Mouse (Mus musculus) hindbrain, embryonic 14.5 days (tissue): ENCODE measurements at regions not wholly inside any gene's neighbourhood (a gene's known extent, or its start where the extent isn't known, plus 50 kb on each side); places are given as distances from the start of the nearest gene placed in this dataset.

ENCODE experiments used
- ATAC-seq: fragments of 200-750 bp; cut with Nextera tagmentation; 2 replicates; pipeline ENCODE4 v1.8.0; 2017; ENCODE audit warnings: moderate number of reproducible peaks, mild to moderate bottlenecking, moderate TSS enrichment, moderate library complexity; ENCODE audit not compliant: low FRiP score
- DNase-seq: peaks from one replicate; pipeline ENCODE4 v3.0.0-alpha.2; 2015; ENCODE audit warnings: low spot score
- H3K27ac ChIP-seq: fragments of 300-500 bp; sonication (generic); 2 replicates; pipeline ENCODE4 v1.5.1; 2014; ENCODE audit warnings: mild to moderate bottlenecking, moderate library complexity
- H3K27me3 ChIP-seq: fragments of 300-500 bp; sonication (generic); 2 replicates; pipeline ENCODE4 v1.6.1; 2014; ENCODE audit warnings: mild to moderate bottlenecking, low read length, mixed read lengths; ENCODE audit not compliant: control insufficient read depth, insufficient read depth
- H3K36me3 ChIP-seq: fragments of 300-500 bp; sonication (generic); replicated peaks from 2 replicates; pipeline ENCODE4 v1.6.1; 2014; ENCODE audit not compliant: control insufficient read depth, insufficient read depth
- H3K4me1 ChIP-seq: fragments of 300-500 bp; sonication (generic); replicated peaks from 2 replicates; pipeline ENCODE4 v1.6.1; 2014; ENCODE audit warnings: antibody characterized with exemption, low read length, mixed read lengths; ENCODE audit not compliant: control insufficient read depth, insufficient read depth
- H3K4me2 ChIP-seq: fragments of 300-500 bp; sonication (generic); replicated peaks from 2 replicates; pipeline ENCODE4 v1.6.1; 2014; ENCODE audit warnings: mild to moderate bottlenecking, moderate library complexity
- H3K4me3 ChIP-seq: fragments of 300-500 bp; sonication (generic); replicated peaks from 2 replicates; pipeline ENCODE4 v1.5.1; 2014; ENCODE audit warnings: mild to moderate bottlenecking, low read length
- H3K9ac ChIP-seq: fragments of 300-500 bp; sonication (generic); 2 replicates; pipeline ENCODE4 v1.6.1; 2014
- H3K9me3 ChIP-seq: fragments of 300-500 bp; sonication (generic); 2 replicates; pipeline ENCODE4 v1.6.1; 2016; ENCODE audit warnings: low read length; ENCODE audit not compliant: control insufficient read depth
- WGBS: fragments of 180-500 bp; shearing (Covaris S2); extraction: QIAGEN DNeasy Blood & Tissue Kit; methylation state at CpG from one replicate; pipeline ENCODE4 v1.1.7; 2014; 5-methylcytosine and 5-hydroxymethylcytosine counted together

GRCm38 (mm10) chr7:93795210-93795609, 715.5 kb downstream of the Fam181b start:
- H3K4me3 ChIP-seq, result no peak overlapping the region
- no peaks in the 10 kb centered on the region for H3K9me3 ChIP-seq
- no peak overlapping the region for H3K4me2 ChIP-seq
- no peaks in the 10 kb centered on the region for H3K4me1 ChIP-seq
- 34% methylated on average over 3 of the region's 3 CpGs for WGBS
- H3K36me3 ChIP-seq, result no peaks in the 10 kb centered on the region
- peak; percentile 37; the same call in 1 of the 2 replicates for ATAC-seq
- H3K27ac ChIP-seq, result no peak overlapping the region
- DNase-seq, result no peak
- H3K27me3 ChIP-seq, result no peaks in the 10 kb centered on the region
- H3K9ac ChIP-seq, result no peak overlapping the region

GRCm38 (mm10) chr7:93835697-93836096, 756.0 kb downstream of the Fam181b start:
- no peak overlapping the region for H3K27ac ChIP-seq
- H3K27me3 ChIP-seq, result no peaks in the 10 kb centered on the region
- DNase-seq, result no peak
- no peak overlapping the region for H3K4me3 ChIP-seq
- H3K9me3 ChIP-seq, result no peaks in the 10 kb centered on the region
- no peak for ATAC-seq
- H3K4me1 ChIP-seq, result no peaks in the 10 kb centered on the region
- 84% methylated on average over 3 of the region's 3 CpGs for WGBS
- H3K4me2 ChIP-seq, result no peak overlapping the region
- H3K36me3 ChIP-seq, result no peaks in the 10 kb centered on the region
- H3K9ac ChIP-seq, result no peak overlapping the region

DNA sequence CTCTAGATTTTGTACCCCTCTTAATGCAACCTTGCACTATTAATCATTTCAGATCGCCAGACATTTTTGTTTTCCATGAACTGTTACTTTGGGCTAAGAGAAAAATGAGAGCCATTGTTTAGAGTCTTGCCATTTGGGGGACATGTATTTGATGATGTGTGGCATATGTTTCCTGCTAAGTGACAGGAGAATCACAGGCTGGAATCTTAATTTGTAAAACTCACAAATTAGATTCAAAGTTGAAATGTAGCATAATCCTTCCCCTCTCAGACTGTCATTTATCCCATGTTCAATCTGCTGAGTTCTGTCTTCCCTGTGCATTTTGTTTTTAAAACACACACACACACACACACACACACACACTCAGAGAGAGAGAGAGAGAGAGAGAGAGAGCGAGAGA, 756.5 kb downstream of the Fam181b start:
- 66% methylated on average over 2 of the region's 2 CpGs for WGBS
- no peak for DNase-seq
- H3K27ac ChIP-seq, result no peak overlapping the region
- no peak overlapping the region for H3K9ac ChIP-seq
- no peaks in the 10 kb centered on the region for H3K4me1 ChIP-seq
- H3K36me3 ChIP-seq, result no peaks in the 10 kb centered on the region
- no peaks in the 10 kb centered on the region for H3K9me3 ChIP-seq
- no peak overlapping the region for H3K4me2 ChIP-seq
- no peaks in the 10 kb centered on the region for H3K27me3 ChIP-seq
- no peak overlapping the region for H3K4me3 ChIP-seq
- ATAC-seq, result no peak

- ATAC-seq (no peak), DNase-seq (peak; percentile 29)
- Histone ChIP-seq H3K4me2 (no peak overlapping the region), H3K9me3 (no peaks in the 10 kb centered on the region), H3K4me3 (no peak overlapping the region), H3K9ac (no peak overlapping the region), H3K36me3 (no peaks in the 10 kb centered on the region), H3K27ac (no peak overlapping the region), H3K27me3 (no peaks in the 10 kb centered on the region), H3K4me1 (0 out of 2 replicates have a peak, but pooled peaks cover 3% of the 10 kb centered on the region)
- 29% methylated on average over 6 of the region's 6 CpGs for WGBS
Observed at GRCm38 (mm10) chr7:93855025-93855424, 775.4 kb downstream of the Fam181b start.

- Histone ChIP-seq H3K27ac (no peak overlapping the region), H3K9ac (no peak overlapping the region), H3K4me1 (no peaks in the 10 kb centered on the region), H3K4me2 (no peak overlapping the region), H3K27me3 (no peaks in the 10 kb centered on the region), H3K4me3 (no peak overlapping the region), H3K9me3 (no peaks in the 10 kb centered on the region), H3K36me3 (no peaks in the 10 kb centered on the region)
- no peak for DNase-seq
- no peak for ATAC-seq
- 95% methylated on average over 1 of the region's 1 CpGs for WGBS
Observed at GRCm38 (mm10) chr7:93893701-93894100, 814.0 kb downstream of the Fam181b start.

DNA sequence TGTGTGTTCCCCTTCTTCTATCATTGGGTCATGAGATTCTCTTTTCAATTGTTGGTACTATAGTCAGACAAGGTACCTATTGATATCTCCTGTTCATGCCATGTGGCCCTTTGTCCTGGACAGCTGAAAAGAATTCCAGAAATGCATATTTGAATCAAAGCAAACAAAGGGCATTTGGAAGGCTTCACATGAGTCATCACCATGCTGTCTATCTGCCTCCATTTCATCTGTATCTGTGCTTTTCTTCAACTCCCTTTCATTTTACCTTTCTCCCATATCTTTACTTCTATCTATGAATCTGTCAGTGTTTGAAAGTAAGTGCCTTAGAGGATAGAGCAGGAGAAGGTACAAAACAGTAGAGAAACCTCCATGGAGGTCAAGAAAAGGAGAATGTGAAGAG, 817.3 kb downstream of the Fam181b start:
- H3K4me3 ChIP-seq, result no peak overlapping the region
- no peak overlapping the region for H3K4me2 ChIP-seq

DNA sequence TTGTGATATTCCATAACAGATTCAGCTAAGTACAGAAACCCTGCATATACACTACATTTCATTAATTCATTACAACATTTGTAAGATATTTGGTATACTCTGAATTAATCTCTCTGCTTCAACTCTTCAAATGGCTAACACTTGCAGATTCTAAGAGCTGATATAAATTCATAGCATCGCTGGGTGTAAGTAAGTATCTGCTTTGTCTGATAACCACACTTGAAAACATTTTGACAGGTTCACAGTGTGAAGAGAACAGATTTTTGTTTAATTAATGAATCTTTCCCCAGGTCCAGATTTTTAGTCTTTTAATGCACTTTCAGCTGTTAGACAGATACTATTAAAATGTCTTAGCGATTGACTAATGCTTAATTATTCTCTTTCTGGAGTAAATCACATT, 823.1 kb downstream of the Fam181b start:
- 76% methylated on average over 2 of the region's 2 CpGs for WGBS
- Histone ChIP-seq H3K4me3 (no peak overlapping the region), H3K27me3 (no peaks in the 10 kb centered on the region), H3K27ac (no peak overlapping the region), H3K9ac (no peak overlapping the region), H3K36me3 (no peaks in the 10 kb centered on the region), H3K4me1 (no peaks in the 10 kb centered on the region), H3K9me3 (no peaks in the 10 kb centered on the region), H3K4me2 (no peak overlapping the region)
- DNase-seq (no peak), ATAC-seq (no peak)

More for the DNA sequence above, 817.3 kb downstream of the Fam181b start:
- Histone ChIP-seq H3K4me1 (no peaks in the 10 kb centered on the region), H3K27ac (no peak overlapping the region), H3K9me3 (no peaks in the 10 kb centered on the region), H3K9ac (no peak overlapping the region), H3K36me3 (no peaks in the 10 kb centered on the region), H3K27me3 (no peaks in the 10 kb centered on the region)
- no peak for DNase-seq
- no peak for ATAC-seq

- Histone ChIP-seq H3K27ac (no peak overlapping the region), H3K4me3 (no peak overlapping the region), H3K4me2 (no peak overlapping the region), H3K9ac (no peak overlapping the region), H3K27me3 (no peaks in the 10 kb centered on the region), H3K4me1 (no peaks in the 10 kb centered on the region), H3K9me3 (no peaks in the 10 kb centered on the region), H3K36me3 (no peaks in the 10 kb centered on the region)
- no peak for DNase-seq
- WGBS, result 82% methylated on average over 3 of the region's 3 CpGs
- ATAC-seq, result no peak
Observed at GRCm38 (mm10) chr7:93936925-93937324, 857.3 kb downstream of the Fam181b start.

GRCm38 (mm10) chr7:93982103-93982502, 902.4 kb downstream of the Fam181b start:
- H3K36me3 ChIP-seq, result no peaks in the 10 kb centered on the region

DNA sequence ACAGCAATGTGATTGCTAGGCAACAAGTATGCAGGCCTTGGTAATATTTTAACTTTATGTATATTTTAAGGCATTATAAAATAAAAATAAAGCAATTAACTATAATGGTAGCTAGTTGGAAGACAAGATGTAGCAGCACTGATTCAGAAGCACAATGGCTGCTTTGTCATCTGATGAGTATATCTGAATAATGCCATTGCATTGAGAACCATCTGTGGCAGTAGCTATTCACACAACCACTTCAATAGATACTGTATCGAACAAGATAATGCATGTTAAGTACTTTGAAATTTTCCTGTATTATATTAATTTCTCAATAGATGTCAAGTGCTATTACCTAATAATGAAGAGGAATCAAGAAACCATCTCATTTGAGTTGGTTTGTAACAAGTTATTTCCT, 923.1 kb downstream of the Fam181b start:
- no peak for DNase-seq
- no peak overlapping the region for H3K9ac ChIP-seq
- no peaks in the 10 kb centered on the region for H3K36me3 ChIP-seq
- 65% methylated on average over 1 of the region's 1 CpGs for WGBS
- H3K4me1 ChIP-seq, result no peaks in the 10 kb centered on the region
- no peak overlapping the region for H3K27ac ChIP-seq
- no peaks in the 10 kb centered on the region for H3K9me3 ChIP-seq
- no peak overlapping the region for H3K4me3 ChIP-seq
- no peak overlapping the region for H3K4me2 ChIP-seq
- no peak for ATAC-seq
- H3K27me3 ChIP-seq, result no peaks in the 10 kb centered on the region

More at GRCm38 (mm10) chr7:93982103-93982502, 902.4 kb downstream of the Fam181b start:
- Histone ChIP-seq H3K9ac (no peak overlapping the region), H3K27ac (no peak overlapping the region), H3K9me3 (no peaks in the 10 kb centered on the region), H3K27me3 (no peaks in the 10 kb centered on the region), H3K4me2 (no peak overlapping the region), H3K4me3 (no peak overlapping the region), H3K4me1 (no peaks in the 10 kb centered on the region)
- 83% methylated on average over 3 of the region's 3 CpGs for WGBS
- no peak for DNase-seq
- no peak for ATAC-seq
